Mouse (Mus musculus) lung, postnatal 25 days (tissue): ENCODE data around the gene Hhatl.

ENCODE experiments used
- DNase-seq: peaks from one replicate; pipeline ENCODE4 v3.0.0; 2022; ENCODE audit warnings: low spot score

Gene Hhatl

DNA sequence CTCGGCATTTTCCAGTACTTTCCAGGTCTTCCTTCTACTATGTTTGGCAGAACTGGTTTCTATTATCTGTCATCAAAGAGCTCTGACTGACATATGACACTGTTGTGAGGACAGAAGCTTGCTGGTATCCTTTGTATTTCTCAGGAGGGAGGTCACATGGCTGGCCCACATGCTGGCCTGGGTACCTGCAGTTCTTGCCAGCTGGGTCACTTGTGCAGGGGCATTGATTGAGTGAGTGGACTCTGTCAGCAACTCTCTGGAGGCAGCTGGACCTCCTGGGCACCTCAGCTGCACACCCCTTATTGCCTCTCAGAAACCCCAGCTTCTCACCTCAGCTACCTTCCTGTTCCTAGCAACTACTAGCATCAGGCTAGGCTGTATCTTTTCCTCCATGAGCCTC lies 15.2 kb upstream of the Hhatl start:
- no peak for DNase-seq

DNA sequence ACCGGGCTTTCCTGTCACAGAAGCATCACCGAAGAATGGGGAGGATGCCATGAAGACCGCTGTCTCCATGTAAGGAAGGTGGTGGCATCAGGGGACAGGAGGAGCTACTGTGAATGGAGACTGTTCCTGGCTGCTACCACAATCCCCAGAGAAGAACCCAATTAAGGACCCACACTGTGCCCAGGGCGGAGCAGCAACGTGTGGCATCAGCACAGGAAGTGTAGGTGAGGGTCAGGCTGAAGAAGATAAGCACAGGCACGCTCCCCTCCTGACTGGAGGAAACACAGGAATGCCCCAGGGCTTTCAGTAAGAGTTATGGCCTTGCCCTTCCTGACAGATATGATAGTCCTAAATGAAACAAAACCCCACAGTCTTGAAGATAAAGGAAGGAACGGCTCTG lies 10.4 kb upstream of the Hhatl start:
- no peak for DNase-seq

DNA sequence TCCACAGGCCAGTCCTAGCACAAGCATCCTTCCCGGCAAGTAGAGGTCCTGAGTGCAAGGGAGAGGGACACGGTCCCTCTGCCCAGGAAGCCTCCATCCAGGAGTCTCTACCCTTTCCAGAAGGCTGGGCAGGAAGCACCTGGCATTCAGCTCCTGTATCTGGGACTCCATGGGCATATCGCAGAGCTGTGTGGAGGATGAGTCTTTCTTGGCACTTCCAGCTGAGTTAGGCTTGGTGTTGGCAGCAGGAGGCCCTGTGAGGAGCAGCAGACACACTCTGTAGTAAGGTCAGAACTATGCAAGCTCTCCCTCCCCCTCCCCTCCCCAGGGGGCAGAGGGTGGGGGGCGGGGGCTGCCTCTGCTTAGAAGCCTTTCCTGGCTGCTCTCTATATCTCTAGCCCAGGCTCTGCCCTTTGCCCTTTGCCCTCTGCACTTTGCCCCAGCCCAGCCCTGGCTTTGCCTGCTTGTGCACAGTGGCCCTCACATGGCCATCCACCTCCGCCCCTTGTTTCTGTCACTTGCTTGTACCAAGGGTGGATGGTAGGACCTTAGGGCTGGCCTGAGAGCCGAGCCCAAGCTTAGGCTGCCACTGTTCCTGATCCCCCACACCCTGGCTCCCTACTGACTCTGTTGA lies 6.7 kb upstream of the Hhatl start:
- DNase-seq = no peak

DNA sequence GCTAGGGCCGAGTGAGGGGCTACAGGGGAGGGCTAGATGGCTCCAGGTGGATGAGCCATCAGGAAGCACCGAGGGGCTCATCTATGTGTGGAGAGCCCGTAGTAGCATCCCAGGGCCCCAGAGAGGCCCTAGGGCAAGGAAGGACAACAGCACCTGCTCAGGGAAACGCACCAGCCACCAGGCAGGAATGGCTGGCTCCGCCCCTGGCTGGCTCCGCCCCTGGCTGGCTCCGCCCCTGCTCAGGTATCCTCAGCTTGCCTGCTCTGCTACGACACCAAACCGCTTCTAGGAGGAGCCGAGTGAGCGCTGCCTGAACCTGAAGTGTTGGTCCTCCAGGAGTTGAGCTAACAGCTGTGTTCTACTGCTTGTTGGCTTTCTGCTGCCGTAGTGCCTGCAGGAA lies 5.4 kb upstream of the Hhatl start:
- peak; percentile 51 for DNase-seq

DNA sequence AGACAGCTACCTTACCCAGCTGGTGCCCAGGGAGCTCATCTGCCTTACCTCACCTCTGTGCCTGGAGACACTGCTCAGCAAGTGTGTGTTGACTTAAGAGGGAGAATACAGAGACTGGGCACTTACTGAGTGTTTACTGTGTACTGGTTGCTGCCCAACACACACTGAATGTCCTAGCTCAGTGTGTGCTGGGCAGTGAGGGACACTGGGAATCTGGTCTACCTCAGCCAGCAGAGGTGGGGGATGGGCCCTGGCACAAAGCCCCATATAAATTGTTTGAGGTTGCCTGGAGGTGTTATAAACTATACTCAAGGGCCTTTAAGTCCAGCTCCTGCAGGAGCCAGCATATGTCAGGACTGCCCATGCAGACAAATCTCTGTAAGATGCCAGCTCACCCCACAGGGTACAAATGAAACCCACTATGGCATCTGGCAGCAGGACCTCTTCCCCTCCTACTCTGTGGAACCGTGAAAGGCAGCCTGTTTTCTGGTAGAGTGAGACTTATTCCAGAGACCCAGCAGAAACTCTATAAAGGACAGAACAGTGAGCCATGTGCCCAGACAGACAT lies 2.7 kb upstream of the Hhatl start:
- DNase-seq = peak; percentile 14

DNA sequence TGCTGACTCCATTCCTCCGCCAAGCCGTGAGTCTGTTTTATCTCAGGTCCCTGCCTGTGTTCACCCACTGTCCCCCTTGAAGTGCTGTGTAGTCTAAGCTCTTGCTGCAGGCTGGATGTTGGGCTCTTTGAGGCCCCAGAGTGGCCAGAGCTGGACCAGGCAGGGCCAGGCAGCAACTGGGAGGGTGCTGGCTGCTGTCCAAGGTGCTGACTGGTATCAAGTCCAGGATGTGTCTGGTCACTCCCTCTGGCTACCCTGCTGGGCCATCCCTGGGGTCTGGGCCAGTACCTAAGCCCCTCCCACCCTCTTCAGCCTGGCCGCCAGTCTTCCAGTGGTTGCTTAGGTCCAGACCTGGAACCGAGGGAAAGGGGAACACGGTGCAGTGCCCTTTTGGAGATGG lies 1.1 kb downstream of the Hhatl start:
- DNase-seq = peak; percentile 32

DNA sequence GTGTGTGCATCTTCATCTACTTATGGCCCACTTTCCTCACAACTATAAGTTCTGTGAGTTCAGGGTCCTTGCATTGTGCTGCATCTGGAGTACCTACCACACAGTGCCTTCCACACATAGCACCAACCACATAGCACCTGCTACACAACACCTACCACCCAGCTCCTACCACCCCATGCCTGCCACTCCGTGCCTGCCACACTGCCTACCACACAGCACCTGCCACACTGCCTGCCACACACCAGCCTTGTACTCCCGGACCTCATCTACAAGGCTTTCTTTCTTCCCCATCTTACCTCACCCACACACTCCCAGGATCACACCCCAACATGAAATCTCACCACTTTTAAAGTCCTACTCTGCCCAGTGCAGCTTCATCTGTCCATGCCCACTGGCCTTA lies 5.9 kb downstream of the Hhatl start:
- DNase-seq = no peak

DNA sequence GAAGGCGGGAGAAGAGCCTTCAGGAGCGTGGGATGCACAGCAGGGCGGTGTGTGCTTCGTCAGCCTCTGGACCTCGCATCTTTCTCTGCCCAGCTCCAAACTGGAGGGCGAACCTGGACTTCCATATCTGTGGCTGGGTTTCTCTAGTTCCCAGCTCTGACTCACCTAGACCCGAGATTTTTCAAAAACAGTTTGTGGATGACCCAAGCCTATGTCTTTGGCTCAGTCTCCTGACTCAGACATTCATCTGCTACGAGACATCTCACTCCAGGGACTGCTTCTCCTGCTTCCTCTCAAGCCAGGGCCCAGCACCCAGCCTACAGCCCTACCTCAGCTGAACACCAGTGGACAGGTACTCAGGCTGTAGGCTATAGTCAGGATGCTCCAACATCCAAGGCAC lies 7.0 kb downstream of the Hhatl start:
- DNase-seq = no peak

DNA sequence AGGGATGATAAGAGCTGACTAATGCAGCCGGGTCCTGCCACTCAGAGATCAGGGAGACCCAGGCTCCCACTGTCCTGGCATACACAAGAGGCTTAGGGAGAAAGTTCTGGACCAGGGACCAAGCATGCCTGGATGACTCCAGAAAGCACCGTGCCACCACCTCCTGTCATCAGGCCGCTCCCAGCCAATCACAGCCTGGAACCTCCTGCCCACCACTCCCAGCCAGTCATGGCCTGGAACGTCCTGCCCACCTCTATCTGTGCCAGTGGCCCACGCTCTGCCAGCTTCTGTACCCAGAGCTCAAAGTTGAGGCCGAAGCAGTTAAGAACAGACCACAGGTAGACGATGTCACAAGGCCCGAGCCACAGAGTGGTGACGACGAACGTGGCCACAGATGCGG lies 7.5 kb downstream of the Hhatl start:
- no peak for DNase-seq

DNA sequence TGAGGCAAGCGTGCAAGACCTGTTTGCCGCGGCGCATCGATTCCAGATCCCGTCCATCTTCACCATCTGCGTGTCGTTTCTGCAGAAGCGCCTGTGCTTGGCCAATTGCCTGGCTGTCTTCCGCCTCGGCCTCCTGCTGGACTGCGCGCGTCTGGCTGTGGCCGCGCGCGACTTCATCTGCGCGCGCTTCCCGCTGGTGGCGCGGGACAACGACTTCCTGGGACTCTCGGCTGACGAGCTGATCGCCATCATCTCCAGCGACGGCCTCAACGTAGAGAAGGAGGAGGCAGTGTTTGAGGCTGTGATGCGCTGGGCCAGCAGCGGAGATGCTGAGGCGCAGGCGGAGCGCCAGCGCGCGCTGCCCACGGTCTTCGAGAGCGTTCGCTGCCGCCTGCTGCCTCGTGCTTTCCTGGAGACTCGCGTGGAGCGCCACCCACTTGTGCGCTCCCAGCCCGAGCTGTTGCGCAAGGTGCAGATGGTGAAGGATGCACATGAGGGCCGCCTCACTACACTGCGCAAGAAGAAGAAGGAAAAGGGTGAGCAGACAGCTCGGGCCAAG lies 14.2 kb downstream of the Hhatl start:
- no peak for DNase-seq

DNA sequence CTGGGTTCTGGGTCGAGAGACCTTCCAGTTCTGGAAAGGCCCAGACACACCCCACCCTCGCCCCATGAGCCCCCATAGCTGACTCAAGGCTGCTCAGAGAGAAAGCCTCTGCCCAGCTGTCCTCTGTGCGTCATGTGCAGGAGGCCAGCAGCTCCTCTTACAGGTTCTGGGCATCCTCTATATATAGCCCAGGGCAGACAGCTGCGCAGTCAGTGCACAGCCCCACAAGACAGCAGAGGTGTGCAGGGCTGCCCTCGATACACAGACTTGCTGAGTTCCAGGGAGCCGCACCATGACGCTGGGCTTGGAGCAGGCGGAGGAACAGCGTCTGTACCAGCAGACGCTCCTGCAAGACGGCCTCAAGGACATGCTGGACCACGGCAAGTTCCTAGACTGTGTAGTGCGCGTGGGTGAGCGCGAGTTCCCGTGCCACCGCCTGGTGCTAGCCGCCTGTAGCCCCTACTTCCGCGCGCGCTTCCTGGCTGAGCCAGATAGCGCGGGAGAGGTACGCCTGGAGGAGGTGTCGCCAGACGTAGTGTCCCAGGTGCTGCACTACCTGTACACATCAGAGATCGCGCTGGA lies 14.7 kb downstream of the Hhatl start, which contains the start of gene Klhl40:
Klhl40 (plus strand) TSS at position 124 of the 582 bp plus-strand sequence.
- DNase-seq = no peak

DNA sequence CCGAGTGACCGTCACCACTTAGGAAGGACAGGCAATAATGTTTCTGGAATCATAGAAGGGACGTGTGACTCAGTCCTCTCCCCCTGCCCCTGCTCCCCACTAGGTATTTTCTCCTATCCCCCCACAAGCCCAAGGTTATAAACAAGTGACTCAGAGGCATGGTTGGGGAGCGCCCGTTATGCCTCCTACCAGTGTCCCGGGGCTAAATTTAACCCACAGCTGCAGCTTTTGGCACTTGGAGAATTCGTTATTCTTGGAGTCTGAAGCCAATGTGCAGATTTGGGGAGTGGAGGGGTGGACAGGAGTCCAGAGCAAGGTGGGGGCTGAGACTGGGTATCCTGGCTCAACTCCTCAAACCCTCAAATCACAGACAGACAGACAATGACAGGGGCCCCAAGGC lies 15.8 kb downstream of the Hhatl start:
- DNase-seq = no peak

DNA sequence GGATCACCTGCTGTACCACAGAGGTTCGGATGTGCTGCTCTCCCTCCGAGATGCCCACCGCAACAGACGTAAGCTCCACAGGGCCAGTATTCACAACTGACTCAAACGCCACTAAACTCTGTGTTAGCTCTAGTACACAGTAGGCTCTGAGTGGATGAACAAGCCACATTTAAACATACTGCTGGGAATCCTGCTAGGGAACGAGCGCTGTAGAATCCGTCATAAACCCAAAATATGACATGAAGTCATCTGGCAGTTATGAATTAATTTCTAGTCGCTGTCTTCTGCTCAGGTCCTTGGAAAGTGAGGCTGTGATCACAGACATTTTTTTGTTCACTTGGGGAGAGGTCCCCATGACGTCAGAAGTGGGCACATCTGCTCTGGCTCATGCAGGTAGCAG lies 16.4 kb downstream of the Hhatl start:
- DNase-seq = no peak

DNA sequence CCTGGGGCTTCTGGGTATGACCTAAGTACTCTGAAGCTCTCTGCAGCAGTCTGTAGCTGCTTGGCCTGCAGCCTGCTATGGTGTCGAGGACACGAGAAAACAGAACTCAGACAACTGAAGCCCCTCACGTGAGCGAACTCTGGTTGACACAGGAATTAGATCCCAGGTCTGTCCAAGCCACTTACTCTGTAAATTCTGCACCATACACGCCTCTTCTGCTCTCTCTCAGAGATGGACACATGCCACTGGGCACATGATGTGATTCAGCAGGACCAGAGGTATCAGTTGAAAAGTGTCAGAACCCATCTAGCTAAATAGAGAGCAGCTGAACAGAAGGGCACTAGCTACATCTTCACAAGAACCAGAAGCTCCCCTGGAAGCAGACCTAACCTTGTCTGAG lies 19.9 kb downstream of the Hhatl start:
- no peak for DNase-seq

DNA sequence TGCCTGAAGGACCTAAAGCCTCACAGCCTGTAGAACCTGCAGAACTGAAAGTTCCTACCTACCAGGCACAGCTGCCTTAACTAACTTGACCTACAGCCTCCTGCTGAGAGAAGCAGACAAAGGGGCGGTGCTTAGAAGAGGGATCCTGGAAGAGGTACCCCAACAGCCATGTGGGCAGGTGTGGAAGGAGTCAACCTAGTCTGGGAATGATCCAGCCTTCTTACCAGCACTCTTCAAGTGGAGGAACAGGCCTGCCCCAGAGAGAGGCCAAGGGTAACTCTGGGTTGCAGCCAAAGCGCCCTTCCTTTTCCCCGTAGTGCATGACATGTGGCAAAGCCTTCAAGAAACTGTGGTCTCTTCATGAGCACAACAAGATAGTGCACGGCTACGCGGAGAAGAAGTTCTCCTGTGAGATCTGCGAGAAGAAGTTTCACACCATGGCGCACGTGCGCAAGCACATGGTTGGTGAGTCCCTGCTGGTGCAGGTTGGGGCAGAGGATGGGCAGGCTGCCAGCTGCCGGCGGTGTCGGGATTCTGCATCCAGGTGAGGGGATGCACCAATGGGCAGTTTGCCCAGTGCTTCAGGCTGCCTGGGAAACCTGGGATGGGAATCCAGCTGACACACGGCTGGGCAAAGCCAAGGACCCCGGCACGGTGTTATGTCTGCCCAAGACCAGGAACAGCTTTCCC lies 27.0 kb downstream of the Hhatl start:
- peak; percentile 61 for DNase-seq

DNA sequence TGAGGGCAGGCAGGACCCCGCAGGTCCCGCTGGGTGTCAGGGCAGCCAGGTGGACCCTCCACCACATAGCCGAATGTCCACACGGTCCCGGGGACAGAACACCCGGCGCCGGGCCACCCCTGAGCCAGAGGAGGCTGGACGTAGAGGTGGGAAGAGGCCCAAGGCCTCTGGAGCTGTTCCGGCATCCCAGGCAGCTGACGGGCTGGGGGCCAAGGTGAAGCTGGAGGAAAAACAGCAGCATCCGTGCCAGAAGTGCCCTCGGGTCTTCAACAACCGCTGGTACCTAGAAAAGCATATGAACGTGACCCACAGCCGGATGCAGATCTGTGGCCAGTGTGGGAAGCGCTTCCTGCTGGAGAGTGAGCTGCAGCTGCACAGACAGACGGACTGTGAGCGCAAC lies 28.6 kb downstream of the Hhatl start:
- DNase-seq = no peak

DNA sequence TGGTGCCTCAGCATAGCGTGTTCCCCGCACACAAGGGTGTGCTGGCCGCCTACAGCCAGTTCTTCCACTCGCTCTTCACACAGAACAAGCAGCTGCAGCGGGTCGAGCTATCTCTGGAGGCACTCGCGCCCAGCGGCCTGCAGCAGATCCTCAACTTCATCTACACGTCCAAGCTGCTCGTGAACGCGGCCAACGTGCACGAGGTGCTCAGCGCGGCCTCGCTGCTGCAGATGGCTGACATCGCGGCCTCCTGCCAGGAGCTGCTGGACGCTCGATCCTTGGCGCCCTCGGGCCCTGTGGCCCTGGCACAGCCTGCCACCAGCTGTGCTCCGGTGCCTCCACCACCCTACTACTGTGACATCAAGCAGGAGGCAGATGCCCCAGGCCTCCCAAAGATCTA lies 29.5 kb downstream of the Hhatl start:
- no peak for DNase-seq

DNA sequence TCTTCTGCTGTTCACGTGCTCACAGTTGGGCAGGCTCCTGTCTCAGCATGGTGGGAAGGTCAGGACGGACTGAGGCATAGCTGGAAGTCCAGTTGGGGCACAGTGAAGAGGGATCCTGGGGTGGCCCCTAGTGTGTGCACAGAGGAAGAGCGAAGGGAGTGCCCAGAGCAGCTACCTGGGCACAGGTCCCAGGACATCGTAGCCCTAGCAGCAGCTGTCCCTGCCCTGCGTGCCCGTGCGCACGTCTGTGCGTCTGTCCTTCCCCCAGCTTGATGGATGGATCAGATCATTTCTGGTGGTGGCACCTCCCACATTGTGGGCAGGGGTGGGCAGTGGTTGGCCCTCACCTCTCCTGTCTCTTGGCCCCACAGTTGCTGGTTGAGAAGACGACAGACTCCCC lies 30.1 kb downstream of the Hhatl start:
- no peak for DNase-seq

DNA sequence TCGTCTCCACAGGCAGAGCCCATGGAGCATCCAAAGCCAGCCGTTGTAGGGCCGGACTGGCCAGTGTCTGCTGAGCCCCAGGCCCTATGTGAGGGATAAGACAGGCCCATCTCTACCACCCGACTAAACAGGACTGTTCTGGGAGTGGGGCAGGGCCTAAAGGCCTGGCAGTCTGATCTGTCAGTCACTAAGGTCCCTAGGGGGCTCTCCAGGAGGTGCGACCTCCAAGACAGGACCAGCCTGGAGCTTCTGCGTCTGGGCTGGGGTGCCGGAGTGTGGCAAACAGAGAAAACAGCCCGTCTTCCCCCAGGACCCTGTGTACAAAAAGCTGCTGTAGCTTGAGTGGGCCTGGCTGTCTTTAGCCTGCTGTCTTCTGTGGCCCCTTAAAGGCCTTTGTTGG lies 30.5 kb downstream of the Hhatl start:
- no peak for DNase-seq

DNA sequence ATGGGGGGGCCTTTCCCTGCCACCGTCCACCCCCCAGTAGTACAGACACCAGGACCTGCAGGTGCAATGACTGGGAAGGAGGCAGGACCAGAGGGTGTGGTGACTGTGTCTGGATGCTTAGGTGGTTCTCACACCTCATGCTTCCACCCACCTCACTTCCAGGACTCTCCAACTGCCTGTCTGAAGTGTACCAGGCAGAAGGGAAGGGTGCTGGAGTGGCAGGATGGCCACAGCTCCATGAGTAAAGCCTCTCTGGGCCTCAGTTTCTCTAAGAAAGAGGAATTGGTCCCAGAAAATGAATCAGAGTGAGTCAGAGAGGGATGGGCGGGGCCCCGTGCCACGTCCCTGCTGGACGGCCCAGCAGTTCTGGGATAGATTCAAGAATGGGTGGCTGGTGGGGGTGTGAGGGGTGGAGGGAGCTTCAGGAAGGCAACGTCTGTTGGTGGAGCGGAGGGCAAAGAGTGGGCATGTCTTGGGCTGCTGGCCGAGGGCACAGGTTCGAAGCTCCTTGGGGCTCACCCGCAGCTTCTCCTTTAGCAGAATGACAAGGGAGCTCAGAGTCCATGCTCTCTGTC lies 31.1 kb downstream of the Hhatl start:
- no peak for DNase-seq

DNA sequence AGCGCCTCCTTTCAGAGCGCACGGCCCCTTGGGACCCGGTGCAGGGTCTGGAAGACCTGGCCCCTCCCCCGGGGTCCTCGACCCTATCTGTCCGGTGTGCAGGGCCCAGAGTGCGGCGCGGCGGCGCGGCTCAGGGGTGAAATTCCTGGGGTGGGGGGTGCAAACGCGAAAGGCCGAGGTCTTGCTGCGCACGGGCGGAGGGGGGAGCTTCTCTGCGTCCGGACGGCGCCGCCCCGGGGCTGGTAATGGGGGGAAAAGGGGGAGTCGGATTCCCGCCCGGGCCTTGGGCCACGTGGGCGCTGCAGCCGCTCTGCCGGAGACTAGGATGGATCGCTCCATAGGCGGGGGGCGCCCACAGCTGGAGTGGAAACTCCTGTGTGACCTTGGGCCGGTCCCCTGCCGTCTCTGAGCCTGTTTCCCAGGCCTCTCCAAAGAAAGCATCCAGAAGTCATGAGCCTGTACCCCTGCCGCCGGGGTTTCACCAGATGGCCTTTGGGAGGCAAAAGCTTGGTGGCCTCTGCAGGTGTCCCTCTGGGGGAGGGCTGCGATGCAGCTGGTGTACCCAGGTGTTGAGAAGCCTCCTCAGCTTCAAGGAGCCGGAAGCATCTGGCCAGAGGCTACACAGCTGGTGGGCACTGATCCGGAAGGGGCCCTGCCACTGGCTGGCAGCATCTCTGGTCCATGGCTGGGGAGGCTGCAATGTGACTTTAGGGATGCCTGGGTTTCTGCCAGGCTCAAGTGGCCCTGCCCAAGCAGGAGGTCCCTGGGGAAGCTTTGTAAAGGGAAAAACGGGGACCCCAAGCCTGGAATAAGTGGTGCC lies 31.8 kb downstream of the Hhatl start:
- DNase-seq = peak; percentile 60
